Mouse (Mus musculus) lung, postnatal 4 days (tissue): Measurements from ENCODE around the gene Mmp14.
A peak's percentile ranks its signal among the peaks of the same experiment; 100 is the strongest.

Experiments
- DNase-seq, 2 experiments: peaks; one replicate each; pipeline ENCODE4 v3.0.0; 2021

The Mmp14 gene

DNA sequence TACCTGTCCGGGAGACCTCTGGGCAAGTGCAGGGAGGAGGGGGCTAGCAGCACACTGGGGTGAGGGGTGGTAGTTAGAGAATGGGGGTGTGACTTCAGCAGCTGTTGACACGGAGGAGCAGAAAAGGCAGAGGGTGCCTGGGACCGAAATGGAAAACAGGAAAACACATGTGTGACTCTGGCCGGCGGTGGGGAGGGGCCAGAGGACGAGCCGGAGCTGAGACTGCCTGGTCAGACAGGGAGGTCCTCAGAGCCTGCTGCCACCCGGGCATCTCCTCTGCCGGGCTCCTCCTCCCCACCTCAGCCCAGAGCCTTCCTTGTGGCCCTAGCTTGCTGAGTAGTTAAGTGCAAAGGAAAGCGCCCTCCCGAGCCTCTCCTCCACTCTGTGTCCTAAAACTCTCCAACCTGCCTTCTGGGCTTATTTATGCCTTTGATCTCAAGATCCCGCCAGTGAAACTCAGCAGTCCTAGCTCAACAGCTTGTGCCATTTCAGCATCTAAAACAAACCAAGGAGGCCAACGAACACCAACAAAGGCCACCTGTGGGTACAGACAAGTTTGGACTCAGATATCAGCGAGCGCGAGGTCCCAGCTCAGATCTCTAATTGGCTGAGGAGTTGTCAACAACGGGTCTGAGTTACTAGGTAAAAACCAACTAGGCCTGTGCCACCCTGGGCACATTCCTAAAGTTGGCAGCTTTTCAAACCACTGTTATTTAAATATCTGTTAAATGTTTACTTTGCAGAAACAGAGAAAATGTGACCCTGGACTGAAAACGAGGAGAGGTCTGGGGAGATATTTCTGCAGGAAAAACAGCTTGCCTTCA is 17.3 kb upstream of the Mmp14 start:
- peak; percentile 61 to 76 for DNase-seq

DNA sequence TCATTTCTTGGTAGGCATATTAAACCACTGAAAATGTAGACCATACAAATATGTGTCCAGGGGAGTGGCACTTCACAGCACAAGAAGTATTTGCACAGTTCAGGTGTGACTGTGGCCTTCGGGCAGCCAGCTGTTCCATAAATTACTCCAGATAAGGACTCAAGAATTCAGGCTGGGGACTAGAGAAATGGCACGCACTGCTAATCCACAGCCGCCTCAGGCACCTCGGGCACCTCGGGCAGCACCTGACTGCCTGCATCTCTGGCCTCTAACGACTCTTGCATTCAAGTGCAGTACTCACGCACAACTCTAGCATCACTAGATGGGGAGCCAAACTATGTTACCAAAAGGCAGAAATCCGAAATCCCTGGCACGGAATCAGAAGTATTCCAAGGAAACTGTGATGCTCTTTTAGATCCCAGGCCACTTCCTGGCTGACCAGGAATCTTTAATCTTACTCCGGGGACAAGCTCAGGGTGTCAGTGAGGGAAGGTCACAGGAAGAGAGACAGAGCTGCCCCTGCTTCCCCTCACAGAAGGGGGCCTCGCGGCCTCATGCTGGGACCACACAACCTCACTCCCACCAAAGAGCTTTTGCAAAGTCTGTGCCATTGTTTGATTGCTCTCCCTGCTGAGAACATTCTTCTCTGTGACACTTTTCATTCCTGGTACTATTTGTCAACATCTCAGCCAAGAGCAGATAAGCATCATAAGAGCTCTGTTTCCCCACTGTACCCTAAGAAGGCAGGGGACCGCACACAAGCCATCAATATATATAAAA is 16.0 kb upstream of the Mmp14 start:
- DNase-seq = peak in 1 of 2 experiments; percentile 67

GRCm38 (mm10) chr14:54416229-54416775 is 15.1 kb upstream of the Mmp14 start:
- no peak for DNase-seq

DNA sequence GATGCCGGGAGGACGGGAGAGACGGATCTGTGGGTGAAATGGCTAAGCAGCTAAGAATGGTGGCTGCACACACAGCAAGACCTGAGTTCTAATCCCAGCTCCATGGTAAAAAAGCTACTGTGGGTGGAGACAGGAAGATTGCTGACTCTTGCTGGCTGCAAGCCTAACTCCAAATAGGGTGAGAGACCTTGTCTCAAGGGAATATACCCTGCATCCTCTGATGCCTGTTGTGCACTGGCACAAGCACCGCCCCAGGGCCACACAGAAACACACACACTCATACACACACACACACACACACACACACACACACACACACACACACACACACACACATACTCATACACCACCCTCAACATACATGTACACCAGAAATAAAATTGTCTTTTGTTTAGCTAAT is 14.6 kb upstream of the Mmp14 start:
- no peak for DNase-seq

DNA sequence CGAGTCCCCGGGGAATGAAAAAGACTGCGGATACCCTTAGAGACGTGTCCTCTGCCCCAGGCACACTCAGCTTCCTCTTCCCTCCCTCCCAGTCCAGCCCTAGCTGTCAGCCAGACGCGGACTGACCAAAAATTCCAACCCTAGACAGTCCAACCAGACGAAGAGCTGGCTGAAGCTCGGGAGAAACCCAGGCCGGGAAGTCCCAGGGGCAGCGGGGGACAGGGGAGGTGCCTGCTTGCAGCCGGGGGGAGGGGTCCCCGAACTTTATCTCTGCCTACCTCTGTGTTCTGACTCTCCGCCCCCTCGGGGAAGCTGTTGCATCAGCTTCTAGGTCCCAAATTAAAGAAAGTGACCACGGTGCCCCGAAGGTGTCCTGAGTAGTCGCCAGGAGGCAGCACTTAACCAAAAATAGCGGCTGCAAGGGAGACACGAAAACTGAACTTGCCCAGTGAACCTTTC is 13.8 kb upstream of the Mmp14 start, which contains the start of gene Slc7a7:
Gene Slc7a7, minus strand, starts transcription at position 158 of the 459 bp plus-strand sequence.
- DNase-seq = peak; percentile 59 to 63

DNA sequence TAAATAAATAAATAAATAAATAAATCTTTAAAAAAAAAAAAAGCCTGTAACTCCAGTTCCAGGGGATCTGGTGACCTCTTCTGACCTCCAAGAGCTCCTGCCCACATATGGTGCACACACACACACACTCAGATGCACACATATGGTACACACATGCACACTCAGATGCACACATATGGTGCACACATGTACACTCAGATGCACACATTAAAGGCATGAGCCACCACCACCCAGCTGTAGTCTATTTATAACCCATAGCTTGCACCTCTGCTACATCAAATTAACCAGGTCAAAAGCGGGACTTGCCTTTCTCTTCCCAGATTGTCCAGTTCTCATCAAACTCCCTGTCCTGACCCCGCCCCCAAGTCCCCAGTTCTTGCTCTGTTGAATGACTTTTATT is 10.4 kb upstream of the Mmp14 start:
- no peak for DNase-seq

- peak in 1 of 2 experiments; percentile 53 for DNase-seq
Observed at GRCm38 (mm10) chr14:54423406-54423805, 8.0 kb upstream of the Mmp14 start.

DNA sequence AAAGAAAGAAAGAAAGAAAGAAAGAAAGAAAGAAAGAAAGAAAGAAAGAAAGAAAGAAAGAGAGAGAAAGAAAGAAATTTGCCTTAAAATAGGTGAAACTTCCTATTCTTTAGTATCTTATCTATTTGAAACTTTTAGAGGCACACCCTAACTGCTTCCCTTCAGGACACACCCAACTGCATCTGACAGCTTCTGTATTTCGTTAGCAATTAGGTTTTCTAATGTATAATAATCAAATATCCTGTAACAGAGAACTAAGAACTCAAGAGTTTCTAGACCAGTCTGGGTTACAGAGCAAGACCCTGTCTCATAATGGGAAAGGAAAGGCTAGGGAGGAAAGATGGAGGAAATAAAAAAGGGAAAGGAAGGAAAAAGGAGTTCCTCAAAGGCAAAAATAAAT is 6.8 kb upstream of the Mmp14 start:
- DNase-seq = no peak

GRCm38 (mm10) chr14:54425540-54425939 is 5.9 kb upstream of the Mmp14 start:
- DNase-seq = no peak

DNA sequence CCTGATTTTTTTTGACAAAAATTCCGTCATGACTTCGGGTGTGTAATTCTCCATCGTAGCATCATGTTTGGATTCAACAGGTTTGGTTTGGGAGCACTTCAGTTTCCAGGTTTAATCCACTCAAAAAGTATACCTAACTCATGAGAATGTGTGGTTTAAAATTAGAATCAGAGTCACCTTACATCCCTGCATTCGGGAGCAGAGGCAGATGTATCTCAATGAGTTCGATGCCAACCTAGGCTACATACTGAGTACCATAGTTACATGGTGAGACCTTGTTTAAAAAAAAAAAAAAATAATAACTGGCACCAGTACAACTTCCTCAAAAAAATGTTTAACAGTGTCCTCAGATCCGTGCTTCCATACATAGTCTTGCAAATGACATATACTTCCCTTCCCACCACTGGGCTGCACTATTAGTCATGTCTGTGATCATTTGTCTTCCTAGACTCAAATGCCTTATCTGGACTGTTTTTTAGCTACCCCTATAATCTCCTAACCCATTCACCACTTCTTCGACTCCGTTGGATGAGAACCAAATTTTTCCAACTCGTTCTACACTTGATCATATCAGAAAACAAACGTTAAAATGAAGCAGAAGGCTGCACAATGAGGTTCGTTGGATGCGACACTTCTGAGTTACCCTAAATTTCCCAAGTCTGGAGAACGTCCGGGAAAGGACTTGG is 5.3 kb upstream of the Mmp14 start:
- no peak for DNase-seq

DNA sequence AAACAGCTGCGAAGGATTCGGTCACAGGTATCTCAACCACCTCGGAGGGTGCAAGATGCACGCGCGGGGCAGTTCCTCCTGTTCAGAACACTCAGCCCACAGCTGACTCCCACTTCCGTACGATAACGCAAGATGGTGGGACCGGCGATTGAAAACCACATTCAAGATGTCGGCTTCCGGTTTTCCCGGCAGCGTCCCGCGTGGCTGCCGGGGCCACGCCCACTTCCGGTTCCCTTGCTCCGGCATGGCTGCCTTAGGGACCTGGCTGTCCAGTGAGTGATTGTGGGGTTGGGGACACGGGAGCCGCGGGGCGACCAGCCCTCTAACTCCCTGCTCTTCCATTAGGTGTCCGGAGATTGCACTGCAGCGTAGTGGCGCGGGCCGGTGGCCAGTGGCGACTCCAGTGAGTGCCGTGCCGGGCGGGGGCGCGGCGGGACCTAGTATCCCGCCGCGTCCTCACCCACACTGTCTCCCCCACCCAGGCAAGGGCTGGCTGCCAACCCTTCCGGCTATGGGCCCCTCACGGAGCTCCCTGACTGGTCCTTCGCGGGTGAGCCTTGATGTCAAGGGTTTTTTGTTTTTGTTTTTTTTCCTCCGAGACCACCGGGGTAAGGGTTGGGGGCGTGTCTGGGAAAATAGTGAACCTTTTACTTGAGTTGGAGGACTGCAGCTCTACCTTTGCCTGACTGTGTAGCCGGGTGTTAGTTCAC is 4.6 kb upstream of the Mmp14 start, which contains the start of gene Mrpl52:
Gene Mrpl52, plus strand, starts transcription at position 221 of the 710 bp plus-strand sequence.
- peak; percentile 94 to 96 for DNase-seq

DNA sequence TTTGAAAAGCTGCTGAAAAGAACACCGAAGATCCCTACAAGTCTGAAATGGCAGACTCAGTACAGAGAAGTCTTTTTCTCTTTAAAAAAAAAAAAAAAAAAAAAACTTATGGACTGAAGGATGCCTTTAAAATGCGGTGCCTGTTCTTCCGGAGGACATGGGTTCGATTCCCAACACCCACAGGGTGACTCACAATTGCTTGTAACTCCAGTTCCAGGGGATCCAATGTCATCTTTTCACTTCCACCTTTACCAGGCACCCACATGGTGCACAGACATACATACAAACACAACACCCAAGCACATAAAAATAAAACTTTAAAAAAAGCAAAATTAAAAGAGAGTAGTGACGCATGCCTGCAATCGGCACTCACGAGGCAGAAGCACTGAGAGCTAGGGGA is 3.7 kb upstream of the Mmp14 start:
- DNase-seq = no peak

DNA sequence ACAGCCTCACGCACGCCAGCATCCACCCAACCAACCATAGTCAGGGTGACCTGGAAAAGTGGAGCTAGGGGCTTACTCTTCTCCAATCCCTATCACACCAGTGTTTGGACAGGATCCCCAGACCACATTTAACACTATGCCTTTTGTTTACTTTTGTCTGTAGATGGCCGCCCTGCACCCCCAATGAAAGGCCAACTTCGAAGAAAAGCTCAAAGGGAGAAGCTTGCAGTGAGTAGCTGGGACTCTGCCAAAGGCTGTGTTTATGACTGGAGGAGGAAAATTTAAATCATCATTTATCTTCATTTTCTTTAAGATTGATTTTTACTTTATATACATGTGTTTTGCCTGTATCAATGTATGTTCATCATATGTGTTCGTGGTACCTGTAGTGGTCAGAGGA is 3.0 kb upstream of the Mmp14 start:
- DNase-seq = no peak

- no peak for DNase-seq
Observed at GRCm38 (mm10) chr14:54429332-54430093, 1.9 kb upstream of the Mmp14 start.

GRCm38 (mm10) chr14:54430406-54431145 is 836 bp upstream of the Mmp14 start:
- DNase-seq = no peak

GRCm38 (mm10) chr14:54432078-54432836 is 845 bp downstream of the Mmp14 start:
- DNase-seq = peak; percentile 75 to 83

GRCm38 (mm10) chr14:54432837-54433830 is 1.7 kb downstream of the Mmp14 start:
- DNase-seq = no peak

DNA sequence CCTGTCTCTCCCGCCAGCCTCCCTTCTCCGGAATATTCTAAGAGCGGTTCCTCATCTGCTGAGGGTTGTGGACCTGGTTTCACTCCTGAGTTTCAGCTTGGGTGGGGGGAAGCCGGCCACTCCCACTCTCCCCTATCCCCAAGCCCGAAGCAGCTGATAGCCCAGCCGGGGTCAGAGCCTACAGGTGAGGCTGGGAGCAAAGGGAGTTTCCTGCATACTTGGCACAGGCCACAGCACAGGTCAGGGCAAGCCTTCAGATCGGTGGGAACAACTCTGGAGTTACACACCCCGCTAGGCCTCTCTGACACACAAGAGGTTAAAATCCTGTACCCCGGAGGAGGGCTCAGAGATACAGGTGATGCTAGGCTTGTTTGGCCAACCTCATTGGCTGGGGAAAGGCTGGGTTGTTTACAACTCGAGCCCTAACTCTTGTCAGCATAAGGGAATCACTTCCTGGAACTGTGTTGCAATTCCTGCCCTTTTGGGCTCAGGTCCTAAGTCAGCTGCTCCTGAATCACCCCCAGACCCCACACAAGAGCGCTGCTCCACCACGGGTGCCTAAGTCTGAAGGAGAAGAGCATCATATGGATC is 2.6 kb downstream of the Mmp14 start:
- peak in 1 of 2 experiments; percentile 50 for DNase-seq
